Mouse (Mus musculus) CD4-positive, CD25-positive, alpha-beta regulatory T cell (primary cell): ENCODE measurements around the gene Flad1. TPM values are rescaled to one million over a fixed set of nuclear protein-coding genes. Genes with fewer than 3 reads are reported as not detected.

Experiments used
- polyA plus RNA-seq: library from polyadenylated mRNA; unstranded; fragments of 100-300 nt; shearing (Covaris generic); gene quantifications from one replicate; pipeline ENCODE4 v1.2.1, GENCODE M21; 2017

The Flad1 gene
- 54.2 TPM for polyA plus RNA-seq

GRCm38 (mm10) chr3:89411490-89412393 lies at the start of gene Flad1:
Gene Flad1 (minus strand): TSS chr3:89411870.

GRCm38 (mm10) chr3:89454401-89455177 lies 42.9 kb upstream of the Flad1 start, which contains the start of gene Pmvk:
Gene Pmvk (plus strand): TSS chr3:89454541.

DNA sequence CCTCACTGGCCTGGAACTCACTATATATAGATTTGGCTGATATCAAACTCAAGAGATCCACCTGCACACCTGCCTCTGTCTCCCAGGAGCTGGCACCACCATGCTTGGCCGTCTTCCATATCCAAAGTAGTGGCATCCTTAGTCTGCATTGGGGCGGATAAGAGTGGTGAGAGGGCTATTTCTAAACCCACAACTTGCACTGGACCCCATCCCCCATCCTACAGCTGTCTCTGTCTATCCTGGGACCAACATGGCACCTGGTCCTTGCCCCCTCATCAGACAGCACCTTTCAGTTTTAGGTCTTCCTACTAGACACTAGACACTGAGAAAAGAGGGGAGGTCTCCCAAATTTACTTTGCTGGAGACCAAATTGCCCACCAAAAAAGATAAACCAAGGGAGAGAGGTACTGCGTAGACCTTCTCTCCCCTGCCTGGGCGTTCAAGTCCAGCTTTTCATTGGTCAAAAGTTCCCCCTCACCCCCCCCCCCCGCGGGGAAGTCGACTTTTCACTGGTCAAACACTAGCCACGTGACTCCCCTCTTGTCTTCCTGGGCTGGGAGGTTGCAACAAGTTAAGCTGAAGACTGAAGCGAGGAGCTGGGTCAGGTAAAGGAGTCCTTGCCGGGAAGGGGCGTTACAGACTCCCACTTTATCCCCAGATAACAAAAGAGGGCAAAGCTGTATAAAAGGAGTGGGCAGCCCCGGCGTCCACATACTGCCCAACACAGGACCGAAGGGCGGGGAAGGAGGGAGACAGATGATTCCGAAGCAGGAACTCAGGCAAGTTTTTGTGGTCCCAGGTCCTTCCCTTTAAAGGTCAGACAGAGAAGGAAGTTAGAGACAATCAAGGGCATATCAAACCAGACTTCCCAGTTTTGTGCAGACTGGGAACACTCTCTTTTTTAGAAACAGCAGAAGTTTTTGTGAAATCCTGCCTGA lies 24.8 kb upstream of the Flad1 start, which contains the start of gene Pbxip1:
TSS of gene Pbxip1 (plus strand) at position 531 of the 938 bp plus-strand sequence.

DNA sequence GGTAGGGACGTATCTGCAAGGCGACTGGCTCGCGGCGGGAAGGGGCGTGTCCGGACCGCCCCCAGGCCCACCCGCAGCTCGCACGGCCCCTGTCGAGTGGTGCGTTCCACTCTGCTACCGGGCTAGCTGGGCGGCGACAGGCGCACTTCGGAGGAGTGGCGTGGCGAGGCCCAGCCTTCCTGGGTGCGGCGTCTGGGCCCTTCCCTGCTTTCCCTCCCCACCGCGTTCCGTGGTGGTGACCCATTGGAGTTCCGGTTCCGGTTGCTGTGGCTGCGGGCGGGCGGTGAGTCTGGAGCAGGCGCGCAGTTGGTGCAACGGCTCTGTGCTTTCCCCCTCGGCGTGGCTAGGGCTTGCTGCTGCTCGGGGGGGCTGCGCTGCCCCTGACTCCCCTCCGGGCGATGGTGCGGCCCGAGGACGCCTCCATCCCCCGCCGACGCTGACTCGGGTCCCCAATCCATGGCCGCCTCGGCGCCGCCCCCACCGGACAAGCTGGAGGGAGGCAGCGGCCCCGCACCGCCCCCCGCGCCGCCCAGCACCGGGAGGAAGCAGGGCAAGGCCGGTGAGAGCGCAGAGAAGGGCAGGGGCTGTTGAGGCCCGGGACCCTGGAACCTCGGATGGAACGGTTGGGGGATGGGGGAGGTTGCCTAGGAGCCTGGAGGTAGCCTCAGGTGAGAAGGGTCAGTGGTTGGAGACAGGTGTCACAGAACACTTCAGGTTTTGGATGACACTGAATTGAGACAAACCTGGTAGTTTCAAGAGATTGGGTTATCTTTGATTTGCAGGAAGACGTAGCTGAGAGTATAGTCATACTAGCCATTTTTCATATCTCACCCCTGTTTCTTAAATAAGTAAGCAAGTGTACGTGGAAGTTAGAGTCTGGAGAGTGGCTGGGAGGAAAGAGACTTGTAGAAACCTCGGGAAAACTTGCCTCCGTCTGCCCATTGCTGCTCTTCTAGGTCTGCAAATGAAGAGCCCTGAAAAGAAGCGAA lies 18.8 kb upstream of the Flad1 start, which contains the start of gene Pygo2:
TSS of gene Pygo2 (plus strand) at position 44 of the 989 bp plus-strand sequence.

DNA sequence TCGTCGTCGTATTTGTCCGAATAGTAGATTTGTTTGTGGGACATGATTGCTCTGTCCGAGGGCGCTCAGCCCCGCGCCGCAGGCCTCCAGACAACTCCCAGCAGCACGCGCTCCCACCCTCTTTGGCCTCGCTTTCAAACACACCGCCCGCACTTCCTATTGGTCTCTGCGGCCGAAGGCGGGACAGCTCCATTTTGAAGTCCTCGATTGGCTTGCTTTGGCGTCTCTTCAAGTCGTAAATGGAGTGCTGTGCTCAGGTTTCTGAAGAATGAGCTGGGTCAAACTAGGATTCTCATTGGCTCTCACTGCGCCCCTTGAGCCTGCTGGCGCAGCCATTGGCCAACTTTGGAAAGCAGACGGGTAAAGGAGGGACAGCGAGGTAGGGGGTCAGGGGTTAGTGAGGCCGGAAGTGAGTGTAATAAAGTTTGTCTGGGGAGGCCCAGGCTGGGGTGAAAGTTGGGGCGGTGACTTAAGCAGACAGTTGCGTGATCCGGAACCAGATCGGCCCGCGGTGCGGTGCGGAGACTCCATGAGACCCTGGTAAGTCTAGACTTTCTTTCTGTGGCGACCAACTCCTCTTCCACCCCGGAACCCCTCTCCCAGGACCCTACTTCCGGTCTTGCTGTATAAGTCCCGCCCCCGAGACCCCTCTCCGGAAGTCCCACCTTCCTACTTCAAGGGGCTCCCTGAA lies 6.6 kb upstream of the Flad1 start, which contains the start of the genes Cks1b and Shc1:
TSS of gene Cks1b (minus strand) at position 214 of the 691 bp plus-strand sequence.
TSS of gene Shc1 (plus strand) at position 274 of the 691 bp plus-strand sequence.

DNA sequence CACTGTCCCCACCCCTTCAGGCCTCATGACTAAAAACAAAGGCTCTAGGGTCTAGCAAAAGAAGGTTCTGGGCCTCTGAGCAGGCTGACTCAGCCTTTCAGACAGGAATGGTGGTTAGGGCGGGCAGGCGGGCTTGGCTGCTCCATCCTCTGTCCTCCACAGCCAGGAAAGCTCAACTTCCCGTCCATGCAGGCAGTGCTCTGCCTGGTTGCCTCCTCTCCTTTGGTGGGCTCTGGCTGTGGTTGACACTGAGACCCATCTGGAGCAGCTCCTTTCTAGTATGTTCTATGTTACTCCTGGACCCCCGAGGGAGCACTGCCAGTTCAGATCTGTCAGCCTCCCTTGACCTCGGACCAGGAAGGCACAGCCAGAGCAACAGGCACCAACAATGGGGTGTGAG lies 9.0 kb downstream of the Flad1 start, which contains the start of gene Lenep:
TSS of gene Lenep (minus strand) at position 101 of the 400 bp plus-strand sequence.

GRCm38 (mm10) chr3:89394006-89394893 lies 17.4 kb downstream of the Flad1 start, which contains the start of gene Zbtb7b:
Gene Zbtb7b (minus strand): TSS chr3:89394776.

DNA sequence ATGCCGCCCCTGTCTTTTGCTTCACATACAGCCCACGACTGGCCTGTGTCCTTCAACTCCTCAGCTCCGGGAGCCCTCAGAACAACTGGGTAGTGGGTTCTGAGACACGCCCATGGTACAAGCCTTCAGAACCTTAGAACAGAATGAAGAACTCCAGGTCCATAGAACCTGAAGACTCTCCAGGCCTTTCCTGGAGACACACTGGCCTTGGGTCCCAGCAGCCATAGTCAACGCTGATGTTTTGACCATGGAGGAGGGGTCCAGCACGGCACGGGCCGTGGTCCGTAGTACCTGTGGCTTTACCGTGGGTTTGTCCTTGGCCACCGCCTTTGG lies 46.6 kb downstream of the Flad1 start, which contains the start of gene Dcst1:
TSS of gene Dcst1 (minus strand) at position 101 of the 333 bp plus-strand sequence.

GRCm38 (mm10) chr3:89361675-89362074 lies 50.0 kb downstream of the Flad1 start, which contains the start of gene Dcst2:
Gene Dcst2 (plus strand): TSS chr3:89361975.

Other genes with a start within 250 kb of the Flad1 start
- gene Clk2, start 247.1 kb downstream of the Flad1 start, polyA plus RNA-seq = 111 TPM
- gene Scamp3, start 234.4 kb downstream of the Flad1 start, polyA plus RNA-seq = 268 TPM
- 236 TPM for gene Fam189b, start 228.7 kb downstream of the Flad1 start, polyA plus RNA-seq
- 119 TPM for gene Gba, start 208.9 kb downstream of the Flad1 start, polyA plus RNA-seq
- 2.0 TPM for gene Thbs3, start 196.7 kb downstream of the Flad1 start, polyA plus RNA-seq
- 132 TPM for gene Mtx1, start 184.8 kb downstream of the Flad1 start, polyA plus RNA-seq
- gene Muc1, start 182.8 kb downstream of the Flad1 start, polyA plus RNA-seq = 1.1 TPM
- gene Krtcap2, start 165.9 kb downstream of the Flad1 start, polyA plus RNA-seq = 217 TPM
- gene Trim46, start 165.6 kb downstream of the Flad1 start, polyA plus RNA-seq = 3.1 TPM
- 98.5 TPM for gene Dpm3, start 152.5 kb downstream of the Flad1 start, polyA plus RNA-seq
- gene Slc50a1, start 141.3 kb downstream of the Flad1 start, polyA plus RNA-seq = 270 TPM
- not detected for gene Efna1, start 130.7 kb downstream of the Flad1 start, polyA plus RNA-seq
- gene Efna3, start 88.9 kb downstream of the Flad1 start, polyA plus RNA-seq = not detected
- gene Efna4, start 73.8 kb downstream of the Flad1 start, polyA plus RNA-seq = 0.55 TPM
- gene Adam15, start 61.9 kb downstream of the Flad1 start, polyA plus RNA-seq = 18.3 TPM
- gene Dcst2, start 49.9 kb downstream of the Flad1 start, polyA plus RNA-seq = 0.36 TPM
- gene Dcst1, start 46.6 kb downstream of the Flad1 start, polyA plus RNA-seq = 0.45 TPM
- 53.9 TPM for gene Zbtb7b, start 17.1 kb downstream of the Flad1 start, polyA plus RNA-seq
- gene Lenep, start 9.1 kb downstream of the Flad1 start, polyA plus RNA-seq = not detected
- gene Cks1b, start 6.5 kb upstream of the Flad1 start, polyA plus RNA-seq = 20.0 TPM
- 76.8 TPM for gene Shc1, start 6.6 kb upstream of the Flad1 start, polyA plus RNA-seq
- 69.6 TPM for gene Pygo2, start 18.3 kb upstream of the Flad1 start, polyA plus RNA-seq
- gene Pbxip1, start 24.8 kb upstream of the Flad1 start, polyA plus RNA-seq = 110 TPM
- 16.8 TPM for gene Pmvk, start 42.7 kb upstream of the Flad1 start, polyA plus RNA-seq
- not detected for gene Kcnn3, start 108.3 kb upstream of the Flad1 start, polyA plus RNA-seq